Mouse (Mus musculus) ES-Bruce4 (cell line): ENCODE measurements around the gene Gm6588.

Source experiments
- CTCF ChIP-seq: IDR thresholded peaks from one replicate; pipeline ENCODE4 v1.8.1; 2011; ENCODE audit warnings: low read depth, low read length
- POLR2A ChIP-seq: IDR thresholded peaks from one replicate; pipeline ENCODE4 v1.8.1; 2011; ENCODE audit warnings: low read length; ENCODE audit not compliant: insufficient read depth

- TF ChIP-seq CTCF (no peak), POLR2A (no peak)
Observed at GRCm38 (mm10) chr5:112453088-112453487, 3.9 kb downstream of the Gm6588 start.
